Mouse (Mus musculus): ENCODE data around the gene Tdrd7. TPM values are rescaled to one million over a fixed set of nuclear protein-coding genes. Genes with fewer than 3 reads are reported as not detected.

Gene Tdrd7
- polyA plus RNA-seq (2012; rRNA removed): 21.0 and 21.2 TPM in 2 replicates

DNA sequence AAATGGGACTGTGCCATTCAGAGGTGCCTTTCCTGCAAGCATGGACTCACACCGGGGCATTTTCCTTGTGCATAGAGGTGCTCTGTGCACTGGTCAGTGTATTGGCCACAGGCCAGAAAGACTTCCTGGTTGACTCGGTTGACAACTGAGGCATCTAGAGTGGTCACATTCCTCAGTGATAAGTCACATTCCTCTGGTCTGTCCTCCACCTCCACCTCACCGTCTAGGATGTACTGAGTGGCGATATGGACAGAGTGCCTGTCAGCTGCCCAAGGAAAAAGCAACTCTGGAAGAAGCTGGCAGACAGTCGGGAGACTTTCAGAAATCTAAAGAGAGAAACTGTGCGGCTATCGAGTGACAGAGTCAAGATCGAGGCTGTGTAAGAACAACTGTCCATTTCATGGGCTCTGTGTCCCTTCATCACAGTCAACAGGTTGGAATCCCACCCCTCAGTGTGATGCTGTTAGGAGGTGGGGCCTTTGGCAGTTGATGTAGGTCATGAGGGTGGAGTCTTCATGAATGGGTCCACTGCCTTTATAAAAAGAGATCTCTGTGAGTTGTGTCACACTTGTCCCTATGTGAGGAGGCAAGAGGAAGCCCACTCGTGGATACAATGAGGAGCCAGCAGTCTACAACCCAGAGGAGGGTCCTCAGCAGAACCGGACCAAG lies at the start of gene Tdrd7:
TSS of gene Tdrd7 (plus strand) at position 564 of the 669 bp plus-strand sequence.

DNA sequence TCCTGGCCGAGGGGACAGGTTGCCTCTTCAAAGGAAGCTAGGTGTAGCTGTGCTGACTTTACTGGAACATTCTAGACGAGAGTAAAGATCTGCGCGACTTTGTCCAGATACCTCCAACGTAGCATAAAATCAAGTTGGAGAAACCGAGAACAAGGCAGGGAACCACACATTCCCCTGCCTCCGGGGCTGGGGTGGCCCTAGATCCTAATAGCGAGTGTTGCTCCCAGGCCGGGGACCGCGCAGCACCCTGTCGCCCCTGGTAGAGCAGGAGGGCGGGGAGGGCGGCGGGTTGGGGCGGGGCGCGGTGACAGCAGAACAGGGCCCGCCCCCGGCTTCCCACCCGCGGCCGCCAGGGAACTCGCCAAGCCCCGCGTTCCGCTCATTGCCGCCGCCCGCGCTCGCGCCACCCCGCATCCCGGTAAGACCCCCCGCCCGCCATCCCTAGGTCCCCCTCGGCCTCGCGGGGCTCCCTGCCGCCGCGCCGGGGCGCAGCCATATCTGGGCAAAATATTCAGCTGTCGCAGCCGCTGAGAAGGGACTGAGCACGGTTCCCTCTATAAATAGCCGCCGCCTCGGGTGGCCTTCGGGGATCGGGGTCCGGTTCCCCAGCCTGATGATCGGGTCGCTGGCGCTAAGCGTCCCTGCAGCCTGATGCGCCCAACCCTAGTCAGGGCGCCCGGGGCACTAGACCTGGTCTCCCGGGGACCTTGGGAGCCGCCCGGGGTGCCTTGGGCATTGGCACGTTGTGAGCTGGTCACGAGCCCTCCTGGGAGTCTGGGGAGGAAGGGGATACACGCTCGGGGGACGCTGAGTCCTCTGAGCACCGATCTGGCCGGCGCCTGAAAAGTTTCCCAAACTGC lies 74.0 kb downstream of the Tdrd7 start, which contains the start of gene Tmod1:
TSS of gene Tmod1 (plus strand) at position 44 of the 860 bp plus-strand sequence.

Other genes with a start within 250 kb of the Tdrd7 start
- gene Aldh1b1, start 166.3 kb upstream of the Tdrd7 start, polyA plus RNA-seq (2012; rRNA removed): 9.6 and 10.9 TPM in 2 replicates
- 268 and 402 TPM in 2 replicates for gene Igfbpl1, start 138.4 kb upstream of the Tdrd7 start, polyA plus RNA-seq (2012; rRNA removed)
- 2.2 and 3.7 TPM in 2 replicates for gene Stra6l, start 116.7 kb upstream of the Tdrd7 start, polyA plus RNA-seq (2012; rRNA removed)
- 0.28 and 0.31 TPM in 2 replicates for gene Ccdc180, start 75.0 kb upstream of the Tdrd7 start, polyA plus RNA-seq (2012; rRNA removed)
- 0.54 and 2.8 TPM in 2 replicates for gene Tmod1, start 73.6 kb downstream of the Tdrd7 start, polyA plus RNA-seq (2012; rRNA removed)
- 93.7 and 108 TPM in 2 replicates for gene Ncbp1, start 173.3 kb downstream of the Tdrd7 start, polyA plus RNA-seq (2012; rRNA removed)
- gene Tstd2, start 173.4 kb downstream of the Tdrd7 start, polyA plus RNA-seq (2012; rRNA removed): 26.6 and 28.9 TPM in 2 replicates
- gene Xpa, start 231.0 kb downstream of the Tdrd7 start, polyA plus RNA-seq (2012; rRNA removed): 38.6 TPM in 2 replicates

Measured in central nervous system, embryonic 14 days (tissue).